Mouse (Mus musculus) E14TG2a.4 (cell line): ENCODE measurements around the gene Gzf1.
A peak's percentile ranks its signal among the peaks of the same experiment; 100 is the strongest.

ENCODE experiments used
- H3K27me3 ChIP-seq: 2 replicates; pipeline ENCODE4 v1.6.1; 2014; ENCODE audit warnings: low read length, control low read depth; ENCODE audit not compliant: insufficient read depth
- H3K36me3 ChIP-seq: 2 replicates; pipeline ENCODE4 v1.6.1; 2014; ENCODE audit warnings: low read length, control low read depth; ENCODE audit not compliant: insufficient read depth
- H3K4me1 ChIP-seq: replicated peaks from 2 replicates; pipeline ENCODE4 v1.6.1; 2014; ENCODE audit warnings: low read depth, low read length, control low read depth
- H3K4me3 ChIP-seq: replicated peaks from 2 replicates; pipeline ENCODE4 v1.5.1; 2014; ENCODE audit warnings: mild to moderate bottlenecking, low read length
- H3K9me3 ChIP-seq: 2 replicates; pipeline ENCODE4 v1.6.1; 2014; ENCODE audit warnings: low read length, control low read depth
- CTCF ChIP-seq: conservative IDR thresholded peaks from 2 replicates; pipeline ENCODE4 v1.5.1; 2014; ENCODE audit warnings: low read length
- NANOG ChIP-seq: IDR thresholded peaks from 2 replicates; pipeline ENCODE4 v1.6.1; 2014; ENCODE audit warnings: borderline replicate concordance, low read length, mixed read lengths
- POU5F1 ChIP-seq: IDR thresholded peaks from 2 replicates; pipeline ENCODE4 v1.6.1; 2014; ENCODE audit warnings: low read length, borderline replicate concordance

The Gzf1 gene

GRCm38 (mm10) chr2:148689444-148690140 is 8.8 kb downstream of the Gzf1 start:
- Histone ChIP-seq H3K36me3 (peaks cover 94% of the 10 kb centered on the region), H3K9me3 (no peaks in the 10 kb centered on the region), H3K4me3 (no peak overlapping the region), H3K4me1 (peaks cover 9% of the 10 kb centered on the region), H3K27me3 (no peaks in the 10 kb centered on the region)
- TF ChIP-seq CTCF, result no peak
- TF ChIP-seq NANOG, result no peak
- no peak for TF ChIP-seq POU5F1

- TF ChIP-seq NANOG, result no peak
- no peak for TF ChIP-seq CTCF
- no peak for TF ChIP-seq POU5F1
- no peaks in the 10 kb centered on the region for H3K27me3 ChIP-seq
- H3K36me3 ChIP-seq, result peaks cover 94% of the 10 kb centered on the region
- peaks cover 3% of the 10 kb centered on the region for H3K4me1 ChIP-seq
- no peaks in the 10 kb centered on the region for H3K9me3 ChIP-seq
- H3K4me3 ChIP-seq, result no peak overlapping the region
Observed at GRCm38 (mm10) chr2:148690291-148690690, 9.5 kb downstream of the Gzf1 start.

GRCm38 (mm10) chr2:148690781-148691180 is 10.0 kb downstream of the Gzf1 start:
- TF ChIP-seq CTCF (no peak), POU5F1 (no peak), NANOG (no peak)
- peaks cover 92% of the 10 kb centered on the region for H3K36me3 ChIP-seq
- no peak overlapping the region for H3K4me3 ChIP-seq
- no peaks in the 10 kb centered on the region; the same call in 1 of the 2 replicates for H3K4me1 ChIP-seq
- H3K9me3 ChIP-seq, result no peaks in the 10 kb centered on the region
- no peaks in the 10 kb centered on the region for H3K27me3 ChIP-seq

- Histone ChIP-seq H3K27me3 (no peaks in the 10 kb centered on the region), H3K4me3 (no peak overlapping the region), H3K9me3 (no peaks in the 10 kb centered on the region), H3K4me1 (peaks cover 38% of the 10 kb centered on the region), H3K36me3 (peaks cover 55% of the 10 kb centered on the region)
- TF ChIP-seq POU5F1, result no peak
- peak; percentile 88 for TF ChIP-seq NANOG
- TF ChIP-seq CTCF, result no peak
Observed at GRCm38 (mm10) chr2:148698571-148698970, 17.7 kb downstream of the Gzf1 start.

- Histone ChIP-seq H3K4me3 (peak overlapping the region; percentile 63), H3K36me3 (peaks cover 39% of the 10 kb centered on the region), H3K27me3 (no peaks in the 10 kb centered on the region), H3K9me3 (no peaks in the 10 kb centered on the region), H3K4me1 (peaks cover 18% of the 10 kb centered on the region)
- peak; percentile 56 for TF ChIP-seq CTCF
- no peak for TF ChIP-seq NANOG
- TF ChIP-seq POU5F1, result no peak
Observed at GRCm38 (mm10) chr2:148706409-148707201, 25.8 kb downstream of the Gzf1 start.

GRCm38 (mm10) chr2:148707202-148707530 is 26.3 kb downstream of the Gzf1 start:
- TF ChIP-seq POU5F1 (no peak), NANOG (no peak), CTCF (no peak)
- H3K4me1 ChIP-seq, result peaks cover 18% of the 10 kb centered on the region
- H3K27me3 ChIP-seq, result no peaks in the 10 kb centered on the region
- H3K4me3 ChIP-seq, result peak overlapping the region; percentile 63
- no peaks in the 10 kb centered on the region for H3K9me3 ChIP-seq
- peaks cover 43% of the 10 kb centered on the region for H3K36me3 ChIP-seq

- no peak overlapping the region for H3K4me3 ChIP-seq
- H3K36me3 ChIP-seq, result peaks cover 28% of the 10 kb centered on the region
- no peaks in the 10 kb centered on the region for H3K27me3 ChIP-seq
- H3K9me3 ChIP-seq, result no peaks in the 10 kb centered on the region
- no peak for TF ChIP-seq CTCF
- H3K4me1 ChIP-seq, result peaks cover 6% of the 10 kb centered on the region
Observed at GRCm38 (mm10) chr2:148712326-148712725, 31.5 kb downstream of the Gzf1 start.

- peaks cover 5% of the 10 kb centered on the region; the same call in 1 of the 2 replicates for H3K36me3 ChIP-seq
- H3K27me3 ChIP-seq, result no peaks in the 10 kb centered on the region
- no peak overlapping the region for H3K4me3 ChIP-seq
- H3K4me1 ChIP-seq, result no peaks in the 10 kb centered on the region
- H3K9me3 ChIP-seq, result no peaks in the 10 kb centered on the region
- TF ChIP-seq CTCF (no peak), POU5F1 (no peak), NANOG (no peak)
Observed at GRCm38 (mm10) chr2:148717072-148717471, 36.2 kb downstream of the Gzf1 start.

GRCm38 (mm10) chr2:148719271-148719995 is 38.6 kb downstream of the Gzf1 start:
- Histone ChIP-seq H3K4me1 (no peaks in the 10 kb centered on the region), H3K27me3 (no peaks in the 10 kb centered on the region), H3K36me3 (no peaks in the 10 kb centered on the region), H3K9me3 (no peaks in the 10 kb centered on the region), H3K4me3 (no peak overlapping the region)
- no peak for TF ChIP-seq POU5F1
- no peak for TF ChIP-seq NANOG
- no peak for TF ChIP-seq CTCF
